Mouse (Mus musculus): ENCODE measurements around the gene Tiam2.

DNA sequence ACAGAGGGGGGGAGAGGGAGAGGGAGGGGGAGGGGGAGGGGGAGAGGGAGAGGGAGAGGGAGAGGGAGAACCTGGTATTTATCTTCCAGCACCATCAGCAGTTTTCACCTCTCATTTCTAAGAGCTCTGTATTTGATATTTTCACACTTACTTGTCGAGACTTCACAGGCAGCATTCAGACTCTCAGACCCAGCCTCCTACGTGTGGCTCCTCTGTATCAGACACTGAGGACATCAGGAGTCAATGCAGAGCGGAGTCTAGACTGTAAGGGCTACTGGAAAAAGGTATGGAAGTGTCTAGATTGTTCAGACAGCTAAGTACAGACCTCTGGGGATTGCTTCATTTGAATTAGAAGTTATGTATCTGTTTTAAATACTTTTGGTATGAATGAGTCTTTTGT, 203.2 kb downstream of the Tiam2 start:
- no peak for TF ChIP-seq CTCF (IDR thresholded peaks at IDR 0.05; ENCODE audit: low read depth)
- no peak for TF ChIP-seq EP300 (IDR thresholded peaks at IDR 0.05; ENCODE audit: low read depth)

Data from liver, postnatal 0 days (tissue).